Mouse (Mus musculus): Measurements from ENCODE around the gene Ddi2. TPM values are rescaled to one million over a fixed set of nuclear protein-coding genes. Genes with fewer than 3 reads are reported as not detected.

Ddi2 gene
- polyA plus RNA-seq, 1 experiment from 2014 or later: 25.6 TPM

Other genes starting within 250 kb of the Ddi2 start
- gene Spen, start 184.8 kb downstream of the Ddi2 start, polyA plus RNA-seq (2016; fragmentation: Nextera tagmentation; extraction: Ambion mirVana): 21.1 and 21.3 TPM in 2 replicates
- gene Fblim1, start 117.3 kb downstream of the Ddi2 start, polyA plus RNA-seq (2016; fragmentation: Nextera tagmentation; extraction: Ambion mirVana): 30.6 and 37.0 TPM in 2 replicates
- gene Tmem82, start 104.8 kb downstream of the Ddi2 start, polyA plus RNA-seq (2016; fragmentation: Nextera tagmentation; extraction: Ambion mirVana): 0.26 and 0.43 TPM in 2 replicates
- not detected in 2 replicates for gene Slc25a34, start 99.6 kb downstream of the Ddi2 start, polyA plus RNA-seq (2016; fragmentation: Nextera tagmentation; extraction: Ambion mirVana)
- gene Plekhm2, start 58.5 kb downstream of the Ddi2 start, polyA plus RNA-seq (2016; fragmentation: Nextera tagmentation; extraction: Ambion mirVana): 7.4 TPM in 2 replicates
- 1.2 TPM in 1 of 2 replicates, not detected in the other for gene Rsc1a1, start 37.8 kb downstream of the Ddi2 start, polyA plus RNA-seq (2016; fragmentation: Nextera tagmentation; extraction: Ambion mirVana)
- not detected in 2 replicates for gene Agmat, start 23.3 kb upstream of the Ddi2 start, polyA plus RNA-seq (2016; fragmentation: Nextera tagmentation; extraction: Ambion mirVana)
- gene Dnajc16, start 67.5 kb upstream of the Ddi2 start, polyA plus RNA-seq (2016; fragmentation: Nextera tagmentation; extraction: Ambion mirVana): 5.5 and 7.3 TPM in 2 replicates
- 23.1 and 23.9 TPM in 2 replicates for gene Casp9, start 70.2 kb upstream of the Ddi2 start, polyA plus RNA-seq (2016; fragmentation: Nextera tagmentation; extraction: Ambion mirVana)
- gene Cela2a, start 102.7 kb upstream of the Ddi2 start, polyA plus RNA-seq (2016; fragmentation: Nextera tagmentation; extraction: Ambion mirVana): not detected in 2 replicates
- gene Ctrc, start 122.9 kb upstream of the Ddi2 start, polyA plus RNA-seq (2016; fragmentation: Nextera tagmentation; extraction: Ambion mirVana): not detected in 2 replicates
- gene Efhd2, start 151.5 kb upstream of the Ddi2 start, polyA plus RNA-seq (2016; fragmentation: Nextera tagmentation; extraction: Ambion mirVana): 75.9 and 79.1 TPM in 2 replicates